Mouse (Mus musculus) gastrocnemius, adult 18-20 months (tissue): ENCODE measurements at regions not wholly inside any gene's neighbourhood (a gene's known extent, or its start where the extent isn't known, plus 50 kb on each side); places are given as distances from the start of the nearest gene placed in this dataset.

Experiments
- DNase-seq: peaks from one replicate; pipeline ENCODE4 v3.0.0; 2021; ENCODE audit warnings: low spot score

- DNase-seq, result no peak
Observed at GRCm38 (mm10) chrX:164878336-164878735, 101.8 kb downstream of the Mospd2 start.

GRCm38 (mm10) chrX:164840393-164840792 is 139.8 kb downstream of the Mospd2 start:
- no peak for DNase-seq

GRCm38 (mm10) chrX:164820906-164821305 is 159.3 kb downstream of the Mospd2 start:
- no peak for DNase-seq

GRCm38 (mm10) chrX:164787293-164787692 is 192.9 kb downstream of the Mospd2 start:
- peak; percentile 0 for DNase-seq

- no peak for DNase-seq
Observed at GRCm38 (mm10) chrX:164764919-164765318, 215.3 kb downstream of the Mospd2 start.

GRCm38 (mm10) chrX:164763764-164764445 is 216.3 kb downstream of the Mospd2 start:
- no peak for DNase-seq

- no peak for DNase-seq
Observed at GRCm38 (mm10) chrX:164745552-164746217, 234.5 kb downstream of the Mospd2 start.
